Mouse (Mus musculus): ENCODE results near the gene Muc4.

DNA sequence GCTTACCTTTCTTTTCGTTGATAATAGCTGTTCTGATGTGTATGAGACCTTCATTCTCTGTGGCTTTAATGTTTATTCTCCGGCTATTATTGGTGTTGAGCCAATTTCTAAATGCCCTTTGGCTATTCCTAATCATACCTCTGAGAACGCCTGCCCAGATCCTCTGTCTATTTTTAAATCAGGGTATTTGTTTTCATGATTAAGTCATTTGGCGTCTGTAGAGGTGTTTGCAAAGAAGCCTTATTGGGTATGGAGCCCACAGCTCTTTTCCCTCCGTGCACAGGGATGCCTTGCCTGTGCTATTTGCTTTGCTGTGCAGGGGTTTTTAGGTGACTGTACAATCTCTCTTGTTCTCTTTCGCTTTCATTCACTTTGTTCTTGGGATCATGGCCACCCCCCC lies 22.1 kb upstream of the Muc4 start:
- TF ChIP-seq CTCF (IDR thresholded peaks at IDR 0.05; ENCODE audit: borderline replicate concordance, insufficient read depth, low read length) (no peak), POLR2A (IDR thresholded peaks at IDR 0.05; ENCODE audit: low read depth, low read length) (no peak)
